Mouse (Mus musculus) ES-Bruce4 (cell line): ENCODE data around the gene Ppm1e. TPM values are rescaled to one million over a fixed set of nuclear protein-coding genes. Genes with fewer than 3 reads are reported as not detected.
A peak's percentile ranks its signal among the peaks of the same experiment; 100 is the strongest.

ENCODE experiments used
- H3K27ac ChIP-seq: 2 replicates; pipeline ENCODE4 v1.5.1; 2012; ENCODE audit warnings: low read length, inconsistent platforms; ENCODE audit not compliant: insufficient read depth
- H3K27me3 ChIP-seq: 2 replicates; pipeline ENCODE4 v1.6.1; 2012; ENCODE audit warnings: mild to moderate bottlenecking, low read length, inconsistent platforms; ENCODE audit not compliant: control insufficient read depth, poor library complexity, insufficient read depth, severe bottlenecking
- H3K36me3 ChIP-seq: 2 replicates; pipeline ENCODE4 v1.6.1; 2012; ENCODE audit warnings: inconsistent platforms, mild to moderate bottlenecking, low read length, moderate library complexity; ENCODE audit not compliant: control insufficient read depth, poor library complexity, insufficient read depth, severe bottlenecking
- H3K4me1 ChIP-seq: one replicate; pipeline ENCODE4 v1.8.1; 2011; ENCODE audit warnings: low read length; ENCODE audit not compliant: control insufficient read depth, insufficient read depth
- H3K4me3 ChIP-seq: 2 replicates; pipeline ENCODE4 v1.5.1; 2011; ENCODE audit warnings: low read depth, mild to moderate bottlenecking, low read length
- H3K9ac ChIP-seq: 2 replicates; pipeline ENCODE4 v1.6.1; 2012; ENCODE audit warnings: low read depth, mild to moderate bottlenecking, inconsistent platforms; ENCODE audit not compliant: poor library complexity, severe bottlenecking
- H3K9me3 ChIP-seq: replicated peaks from 2 replicates; pipeline ENCODE4 v1.6.1; 2012; ENCODE audit warnings: mild to moderate bottlenecking, low read length, inconsistent platforms; ENCODE audit not compliant: control insufficient read depth, poor library complexity, insufficient read depth, severe bottlenecking
- CTCF ChIP-seq: IDR thresholded peaks from one replicate; pipeline ENCODE4 v1.8.1; 2011; ENCODE audit warnings: low read depth, low read length
- EP300 ChIP-seq: IDR thresholded peaks from 2 replicates; pipeline ENCODE4 v1.6.1; 2011; ENCODE audit warnings: low read depth, low read length; ENCODE audit not compliant: insufficient read depth
- POLR2A ChIP-seq: IDR thresholded peaks from one replicate; pipeline ENCODE4 v1.8.1; 2011; ENCODE audit warnings: low read length; ENCODE audit not compliant: insufficient read depth
- polyA plus RNA-seq: library from polyadenylated mRNA; stranded (reverse); fragments of >200 nt; gene quantifications from 2 replicates; pipeline ENCODE4 v1.2.4, GENCODE M21; 2011; ENCODE audit warnings: low read depth; ENCODE audit not compliant: missing spikeins, insufficient read depth, insufficient read length

The Ppm1e gene
- polyA plus RNA-seq, 1 experiment = 1.4 TPM

- H3K27me3 ChIP-seq = no peaks in the 10 kb centered on the region
- H3K4me1 ChIP-seq = peaks cover 2% of the 10 kb centered on the region
- TF ChIP-seq EP300 (no peak), POLR2A (no peak), CTCF (no peak)
- H3K36me3 ChIP-seq = no peaks in the 10 kb centered on the region
- no peaks in the 10 kb centered on the region for H3K9me3 ChIP-seq
- H3K27ac ChIP-seq = no peak overlapping the region
- no peak overlapping the region for H3K9ac ChIP-seq
- no peak overlapping the region for H3K4me3 ChIP-seq
Observed at GRCm38 (mm10) chr11:87275420-87276048, 83.3 kb downstream of the Ppm1e start.

GRCm38 (mm10) chr11:87272725-87273124 lies 86.1 kb downstream of the Ppm1e start:
- no peaks in the 10 kb centered on the region for H3K9me3 ChIP-seq

GRCm38 (mm10) chr11:87271479-87271878 lies 87.3 kb downstream of the Ppm1e start:
- TF ChIP-seq POLR2A (no peak), EP300 (no peak), CTCF (no peak)
- H3K9me3 ChIP-seq = no peaks in the 10 kb centered on the region
- peaks cover 1% of the 10 kb centered on the region for H3K4me1 ChIP-seq
- H3K27me3 ChIP-seq = no peaks in the 10 kb centered on the region
- H3K36me3 ChIP-seq = no peaks in the 10 kb centered on the region
- H3K27ac ChIP-seq = no peak overlapping the region
- no peak overlapping the region for H3K9ac ChIP-seq
- no peak overlapping the region for H3K4me3 ChIP-seq

More at GRCm38 (mm10) chr11:87272725-87273124, 86.1 kb downstream of the Ppm1e start:
- H3K4me3 ChIP-seq = no peak overlapping the region
- TF ChIP-seq EP300 (no peak), CTCF (no peak), POLR2A (no peak)
- H3K36me3 ChIP-seq = no peaks in the 10 kb centered on the region
- no peak overlapping the region for H3K9ac ChIP-seq
- no peak overlapping the region for H3K27ac ChIP-seq
- H3K27me3 ChIP-seq = no peaks in the 10 kb centered on the region
- H3K4me1 ChIP-seq = peaks cover 2% of the 10 kb centered on the region

GRCm38 (mm10) chr11:87270958-87271357 lies 87.9 kb downstream of the Ppm1e start:
- Histone ChIP-seq H3K4me3 (no peak overlapping the region), H3K27ac (no peak overlapping the region), H3K36me3 (no peaks in the 10 kb centered on the region), H3K9ac (no peak overlapping the region), H3K9me3 (no peaks in the 10 kb centered on the region), H3K27me3 (no peaks in the 10 kb centered on the region), H3K4me1 (no peaks in the 10 kb centered on the region)
- no peak for TF ChIP-seq CTCF
- no peak for TF ChIP-seq POLR2A
- no peak for TF ChIP-seq EP300

GRCm38 (mm10) chr11:87270446-87270845 lies 88.4 kb downstream of the Ppm1e start:
- no peak overlapping the region for H3K9ac ChIP-seq
- H3K27ac ChIP-seq = no peak overlapping the region
- H3K9me3 ChIP-seq = no peaks in the 10 kb centered on the region
- no peaks in the 10 kb centered on the region for H3K27me3 ChIP-seq
- no peak for TF ChIP-seq EP300
- no peak for TF ChIP-seq POLR2A
- no peak for TF ChIP-seq CTCF
- H3K4me3 ChIP-seq = no peak overlapping the region
- H3K36me3 ChIP-seq = no peaks in the 10 kb centered on the region
- H3K4me1 ChIP-seq = no peaks in the 10 kb centered on the region

- H3K4me3 ChIP-seq = no peak overlapping the region
- no peak overlapping the region for H3K9ac ChIP-seq
- H3K27me3 ChIP-seq = no peaks in the 10 kb centered on the region
- no peaks in the 10 kb centered on the region for H3K9me3 ChIP-seq
- H3K4me1 ChIP-seq = no peaks in the 10 kb centered on the region
- no peaks in the 10 kb centered on the region for H3K36me3 ChIP-seq
- peak; percentile 39 for TF ChIP-seq CTCF
- TF ChIP-seq EP300 = no peak
- H3K27ac ChIP-seq = no peak overlapping the region
Observed at GRCm38 (mm10) chr11:87268803-87269202, 90.0 kb downstream of the Ppm1e start.
